Mouse (Mus musculus): ENCODE measurements around the gene Gm36210.

Gm36210 gene

DNA sequence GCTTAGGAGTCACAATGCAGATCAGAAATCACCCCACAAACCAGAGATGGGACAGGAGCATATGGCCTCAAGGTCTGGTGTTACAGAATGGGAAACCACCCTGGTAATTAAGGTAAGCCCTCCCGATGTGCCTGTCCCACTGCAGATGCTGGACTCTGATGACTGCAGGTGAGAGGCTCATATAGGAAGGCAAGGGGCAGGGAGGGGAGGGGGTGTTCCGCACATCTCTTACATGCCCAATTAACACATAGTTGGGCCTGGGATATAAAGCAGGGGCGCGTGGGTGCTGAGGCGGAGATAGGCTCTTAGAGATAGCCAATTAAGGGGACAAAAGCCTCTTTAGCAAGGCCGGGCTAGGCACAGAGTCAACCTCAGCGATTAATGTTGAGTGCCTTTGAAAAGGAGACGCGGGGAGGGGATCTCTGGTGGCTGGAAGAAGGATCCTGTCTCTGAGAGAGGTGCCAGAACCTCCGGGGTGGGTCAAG, at the start of gene Gm36210:
Gm36210 (minus strand) TSS at position 51 of the 485 bp plus-strand sequence.
- in situ Hi-C loops (cut with MboI, MseI) = no loop called here

DNA sequence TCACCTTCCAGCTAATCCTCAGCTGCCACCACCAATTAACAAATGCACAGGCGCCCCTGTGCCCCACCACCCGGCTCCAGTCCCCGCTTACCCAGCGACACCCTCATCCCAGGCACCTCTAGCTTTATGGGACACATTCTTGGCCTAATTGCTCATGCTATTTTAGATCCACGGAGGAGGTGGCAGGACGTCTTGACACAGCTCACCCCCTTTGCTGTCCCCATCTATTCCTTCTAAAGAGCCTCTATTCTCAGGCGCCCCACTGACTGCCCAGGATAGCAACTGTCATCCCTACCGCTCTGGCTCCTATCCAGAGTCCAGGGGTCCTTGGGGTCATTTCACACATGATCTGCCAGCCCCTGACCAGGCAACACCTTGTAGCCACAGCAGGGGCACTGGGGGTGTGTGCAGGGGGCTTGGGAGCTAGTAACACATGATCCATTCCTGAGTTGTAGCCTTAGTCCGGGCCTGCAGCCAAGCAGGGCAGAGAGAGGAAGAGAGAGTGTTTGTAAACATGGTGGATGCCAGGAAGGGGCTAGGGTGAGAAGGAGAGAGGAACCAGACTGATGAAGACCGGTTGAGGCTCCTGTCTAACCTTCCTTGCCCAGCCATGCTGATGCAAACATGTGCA, 47.6 kb upstream of the Gm36210 start:
- in situ Hi-C loops (cut with MboI, MseI) = no loop called here

DNA sequence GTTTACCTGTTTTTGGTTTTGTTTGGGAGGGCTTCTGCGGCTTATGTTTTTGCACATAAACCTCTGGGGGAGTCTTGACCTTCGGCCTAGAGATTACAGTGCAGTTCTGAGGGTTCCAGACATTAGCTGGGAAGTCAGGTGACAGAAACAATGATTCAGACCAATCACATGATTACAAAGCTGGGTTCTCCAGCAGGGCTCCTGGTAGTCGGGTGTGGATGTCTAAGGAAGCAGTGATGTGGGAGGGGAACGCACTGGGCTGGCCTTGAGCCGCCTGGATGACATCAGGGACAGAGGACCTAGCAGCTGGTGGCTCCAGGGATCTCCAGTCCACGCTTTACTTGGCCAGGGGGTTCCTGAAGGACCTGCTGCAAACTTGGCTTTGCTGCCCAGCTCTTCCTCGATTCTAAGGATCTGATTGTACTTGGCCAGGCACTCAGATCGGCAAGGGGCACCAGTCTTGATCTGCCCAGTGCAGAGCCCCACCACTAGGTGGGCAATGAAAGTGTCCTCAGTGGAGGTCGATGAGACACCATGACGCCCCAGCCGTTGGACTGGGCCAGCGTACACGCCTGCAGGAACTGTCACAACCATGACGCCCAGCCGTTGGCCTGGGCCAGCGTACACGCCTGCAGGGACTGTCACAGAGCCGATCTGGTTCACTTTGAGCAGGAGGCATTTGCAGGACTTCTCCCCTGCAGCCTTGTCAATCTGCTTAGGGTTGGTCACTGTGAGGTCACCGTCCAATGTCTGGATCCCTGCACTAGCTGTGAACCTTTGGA, 44.4 kb upstream of the Gm36210 start:
- in situ Hi-C loops (cut with MboI, MseI) = no loop called here

DNA sequence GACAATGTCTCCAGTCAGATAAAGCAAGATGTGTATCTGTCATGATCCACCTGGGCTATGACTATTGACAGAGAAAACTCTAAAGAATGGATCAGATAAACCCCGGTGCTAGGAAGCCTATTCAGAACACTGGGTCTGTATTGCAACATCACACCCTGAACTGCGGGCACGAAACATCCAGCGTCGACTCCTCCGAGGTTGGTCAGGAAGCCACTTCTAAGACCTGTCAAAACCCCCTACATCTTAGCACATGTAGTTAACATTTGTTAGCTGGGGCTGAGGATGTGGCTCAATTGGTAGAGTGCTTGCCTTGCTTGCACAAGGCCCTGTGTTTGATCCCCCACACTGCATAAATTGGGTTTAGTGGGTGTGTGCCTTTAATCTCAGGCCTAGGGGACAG, 42.1 kb upstream of the Gm36210 start:
- in situ Hi-C loops (cut with MboI, MseI) = no loop called here

DNA sequence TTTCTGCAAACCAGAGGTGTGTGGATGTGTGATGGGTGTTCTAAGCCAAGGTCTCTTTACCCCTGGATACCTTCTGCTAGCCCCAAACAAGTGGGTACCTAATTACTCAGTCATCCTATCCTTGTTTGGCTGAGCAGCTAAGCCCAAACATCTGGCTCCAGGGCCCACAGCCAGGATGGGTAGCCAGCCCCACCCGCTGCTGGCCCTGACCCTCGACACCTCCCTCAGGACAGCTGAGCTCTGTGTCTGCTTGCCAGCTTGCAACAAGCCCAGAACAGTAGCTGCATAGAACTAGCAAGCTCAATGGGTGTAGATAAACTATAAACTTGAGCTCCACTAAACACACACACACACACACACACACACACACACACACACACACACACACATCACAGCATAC, 41.5 kb upstream of the Gm36210 start:
- in situ Hi-C loops (cut with MboI, MseI) = no loop called here

DNA sequence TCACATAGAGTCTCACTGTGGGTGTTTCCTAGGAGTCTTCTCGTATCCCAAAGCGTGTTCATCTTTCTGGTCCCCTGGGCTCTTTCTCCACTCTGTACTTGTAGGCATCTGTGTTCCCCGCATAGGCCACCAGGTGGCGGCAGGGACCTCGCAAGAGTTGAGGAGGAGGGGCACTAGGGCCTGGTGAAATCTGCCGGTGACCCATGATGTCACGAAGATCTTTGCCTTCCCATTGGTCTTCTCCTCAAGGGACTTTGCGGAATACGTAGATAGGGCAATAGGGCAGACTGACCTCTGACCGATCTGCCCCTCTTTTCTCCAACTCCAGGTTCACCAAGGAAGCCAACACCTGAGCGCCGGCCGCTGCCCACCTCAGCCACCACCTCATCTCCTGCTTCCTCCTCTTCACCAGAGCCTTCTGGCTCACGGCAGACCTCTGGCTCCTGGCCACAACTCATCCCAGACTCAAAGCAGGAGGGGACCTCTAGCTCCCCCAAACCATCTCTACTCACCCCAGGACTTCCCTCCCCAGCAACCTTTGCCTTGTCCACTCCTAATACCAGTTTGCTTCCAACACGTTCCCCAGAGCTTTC, 37.0 kb upstream of the Gm36210 start:
- in situ Hi-C loops (cut with MboI, MseI) = loop anchor here (5.0 kb wide), 1 partner anchor 109 kb away; the partner anchor contains the start of gene Zfp580

- in situ Hi-C loops (cut with MboI, MseI) = loop anchor here (5.0 kb wide), 1 partner anchor 110 kb away; the partner anchor contains the start of gene Zfp580
Measured at GRCm38 (mm10) chr7:4942673-4943072, 36.4 kb upstream of the Gm36210 start.

DNA sequence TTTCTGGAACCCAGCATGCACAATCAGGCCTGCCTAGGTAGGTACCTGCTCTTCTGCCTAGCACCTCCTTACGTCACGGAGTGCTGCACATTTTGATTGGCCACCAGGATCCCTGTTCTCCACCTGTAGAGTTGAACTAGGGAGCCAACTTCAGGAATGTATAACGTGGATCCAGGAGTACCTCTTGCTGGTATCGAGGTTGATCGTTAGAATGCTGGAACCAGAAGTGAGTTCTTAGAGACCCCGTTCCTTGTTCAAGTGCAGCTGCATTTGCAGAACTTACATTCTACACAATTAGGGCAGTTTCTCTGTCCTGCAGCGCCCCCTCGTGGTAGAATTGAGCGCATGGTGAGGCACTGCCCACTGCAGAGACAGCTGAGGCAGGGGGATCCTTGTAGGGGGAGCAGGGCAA, 33.8 kb upstream of the Gm36210 start:
- in situ Hi-C loops (cut with MboI, MseI) = loop anchor here (5.0 kb wide), 1 partner anchor 112 kb away; the partner anchor contains the start of gene Zfp580

DNA sequence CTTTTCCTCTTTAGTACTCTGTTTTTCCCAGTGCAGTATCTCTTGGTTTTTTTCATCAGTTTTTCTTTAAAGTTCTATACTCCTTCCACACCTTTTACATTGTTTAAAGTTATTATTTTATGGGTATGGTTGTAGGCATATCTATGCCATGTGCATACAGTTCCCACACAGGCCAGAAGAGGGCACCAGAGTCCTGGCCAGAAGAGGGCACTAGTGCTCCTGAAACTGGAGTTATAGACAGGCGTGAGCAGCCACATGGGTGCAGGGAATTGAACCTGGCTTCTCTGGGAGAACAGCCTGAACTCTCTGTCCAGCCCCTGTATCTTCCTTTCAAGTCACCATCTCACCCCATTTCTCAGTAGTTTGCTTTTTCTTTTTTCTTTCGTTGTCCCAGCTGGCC, 32.1 kb upstream of the Gm36210 start:
- in situ Hi-C loops (cut with MboI, MseI) = no loop called here

GRCm38 (mm10) chr7:4937392-4937791, 31.1 kb upstream of the Gm36210 start:
- in situ Hi-C loops (cut with MboI, MseI) = no loop called here

GRCm38 (mm10) chr7:4936832-4937231, 30.5 kb upstream of the Gm36210 start:
- in situ Hi-C loops (cut with MboI, MseI) = no loop called here

DNA sequence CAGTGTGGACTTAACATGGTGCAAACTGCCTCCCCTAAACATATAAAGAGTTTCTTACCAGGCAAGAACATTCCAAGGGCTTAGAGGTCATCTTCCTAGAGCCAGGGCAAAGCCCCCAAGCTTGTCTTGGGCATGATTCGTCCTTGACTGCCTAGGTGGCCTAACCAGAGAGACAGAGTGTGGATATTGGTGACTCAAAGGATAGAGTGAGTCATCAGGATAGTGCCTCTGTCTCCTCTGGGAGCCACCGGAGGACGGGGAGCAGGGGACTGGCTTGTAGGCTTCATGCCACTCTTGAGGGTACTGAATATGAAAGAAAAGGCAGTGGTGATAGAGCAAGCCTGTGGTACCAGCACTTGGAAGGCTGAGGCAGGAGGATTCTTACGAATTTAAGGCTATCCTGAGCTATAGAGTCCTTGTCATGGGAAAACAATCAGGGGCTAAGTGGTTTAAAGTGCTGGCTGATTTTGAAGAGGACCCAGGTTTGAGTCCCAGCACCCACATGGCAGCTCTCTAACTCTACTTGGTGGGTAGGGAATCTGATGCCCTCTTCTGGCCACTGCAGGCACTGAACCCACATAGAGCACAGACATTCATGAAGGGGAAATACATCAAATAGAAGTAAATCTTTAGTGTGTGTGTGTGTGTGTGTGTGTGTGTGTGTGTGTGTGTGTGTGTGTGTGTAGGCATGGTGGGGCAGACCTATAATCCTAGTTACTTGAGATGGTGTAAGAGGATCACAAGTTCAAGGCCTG, 28.0 kb upstream of the Gm36210 start:
- in situ Hi-C loops (cut with MboI, MseI) = no loop called here

DNA sequence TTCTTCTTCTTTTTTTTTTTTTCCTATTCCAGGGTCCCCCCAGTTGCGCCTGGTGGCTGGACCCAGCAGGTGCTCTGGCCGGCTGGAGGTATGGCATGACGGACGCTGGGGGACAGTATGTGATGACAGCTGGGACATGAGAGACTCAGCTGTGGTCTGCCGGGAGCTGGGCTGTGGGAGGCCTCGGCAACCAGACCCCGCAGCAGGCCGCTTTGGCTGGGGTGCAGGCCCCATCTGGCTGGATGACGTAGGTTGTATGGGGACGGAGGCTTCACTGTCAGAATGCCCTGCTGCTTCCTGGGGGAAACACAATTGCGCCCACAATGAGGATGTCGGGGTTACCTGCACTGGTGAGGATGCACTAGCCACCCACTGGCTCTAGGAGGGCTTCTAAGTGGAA, 26.8 kb upstream of the Gm36210 start:
- in situ Hi-C loops (cut with MboI, MseI) = no loop called here

DNA sequence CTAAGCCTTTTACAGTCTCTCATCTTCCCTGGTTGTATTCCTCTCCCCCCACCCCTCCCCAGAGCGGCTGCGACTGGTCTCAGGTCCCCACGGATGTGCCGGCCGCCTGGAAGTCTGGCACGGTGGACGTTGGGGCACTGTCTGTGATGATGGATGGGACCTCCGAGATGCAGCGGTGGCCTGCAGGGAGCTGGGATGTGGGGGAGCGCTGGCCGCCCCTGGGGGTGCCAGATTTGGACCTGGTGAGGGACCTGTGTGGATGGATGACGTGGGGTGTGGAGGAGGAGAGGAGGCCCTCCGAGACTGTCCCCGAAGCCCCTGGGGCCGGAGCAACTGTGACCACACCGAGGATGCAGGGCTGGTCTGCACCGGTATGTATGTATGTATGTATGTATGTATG, 22.0 kb upstream of the Gm36210 start:
- in situ Hi-C loops (cut with MboI, MseI) = no loop called here

GRCm38 (mm10) chr7:4927711-4928110, 21.4 kb upstream of the Gm36210 start:
- in situ Hi-C loops (cut with MboI, MseI) = no loop called here

DNA sequence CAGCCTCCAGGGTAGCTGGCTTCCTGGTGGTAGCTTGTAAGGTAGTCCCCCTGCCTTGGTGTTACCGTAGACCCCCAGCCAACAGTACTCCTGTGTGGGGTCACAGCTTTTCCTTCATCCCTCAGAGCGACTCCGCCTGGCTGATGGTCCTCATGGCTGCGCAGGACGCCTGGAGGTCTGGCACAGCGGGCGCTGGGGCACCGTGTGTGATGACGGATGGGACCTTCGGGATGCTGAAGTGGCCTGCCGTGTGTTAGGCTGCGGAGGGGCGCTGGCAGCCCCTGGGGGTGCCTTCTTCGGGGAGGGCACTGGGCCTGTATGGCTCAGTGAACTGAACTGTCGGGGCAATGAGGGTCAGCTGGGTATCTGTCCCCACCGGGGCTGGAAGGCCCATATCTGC, 20.5 kb upstream of the Gm36210 start:
- in situ Hi-C loops (cut with MboI, MseI) = no loop called here

DNA sequence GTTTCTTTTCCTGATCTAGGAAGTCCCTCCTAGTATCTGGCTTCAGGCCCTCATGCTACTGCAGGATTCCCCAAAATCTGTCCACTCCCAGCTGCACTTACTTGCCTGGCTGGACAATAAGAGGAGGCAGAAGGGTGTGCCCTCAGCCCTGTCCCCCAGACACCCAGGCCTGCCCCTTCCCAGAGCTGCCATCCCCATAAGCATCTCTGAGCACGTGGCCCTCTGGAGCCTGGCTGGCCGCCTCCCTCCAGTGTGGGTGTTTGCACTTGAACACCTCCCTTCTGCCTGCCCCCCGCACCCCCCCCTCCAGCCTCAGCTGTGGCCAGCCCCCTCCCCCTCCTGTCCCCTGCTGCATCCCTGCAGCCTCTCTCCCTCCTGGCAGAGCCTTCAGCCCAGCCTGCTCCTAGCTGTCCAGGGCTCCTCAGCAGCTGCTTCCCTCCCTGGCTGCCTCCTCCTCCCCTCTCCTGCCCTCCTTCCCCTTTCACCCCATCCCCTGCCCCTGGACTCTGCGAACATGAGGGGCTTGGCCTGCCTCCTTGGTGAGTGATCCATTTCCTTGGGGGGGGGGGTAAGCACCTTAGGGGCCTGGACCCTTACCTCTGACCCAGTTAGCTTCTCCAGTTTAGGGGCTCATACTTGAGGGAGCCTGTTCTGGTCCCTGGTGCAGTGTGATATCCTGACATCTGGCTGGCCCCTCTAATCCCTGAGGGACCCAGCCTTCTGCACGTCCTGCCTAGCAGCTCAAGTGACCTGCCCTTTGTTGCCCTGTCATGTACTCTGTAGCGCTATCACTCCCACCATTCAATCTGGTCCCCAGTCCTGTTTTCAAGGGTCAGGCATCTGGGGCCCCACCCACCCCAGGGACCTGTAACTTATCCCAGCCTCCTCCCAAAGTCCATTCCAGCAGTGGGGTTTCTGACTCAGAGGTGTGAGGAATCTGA, 19.4 kb upstream of the Gm36210 start, which contains the start of gene Ssc5d:
Ssc5d (plus strand) TSS at position 345 of the 941 bp plus-strand sequence.
- in situ Hi-C loops (cut with MboI, MseI) = no loop called here

DNA sequence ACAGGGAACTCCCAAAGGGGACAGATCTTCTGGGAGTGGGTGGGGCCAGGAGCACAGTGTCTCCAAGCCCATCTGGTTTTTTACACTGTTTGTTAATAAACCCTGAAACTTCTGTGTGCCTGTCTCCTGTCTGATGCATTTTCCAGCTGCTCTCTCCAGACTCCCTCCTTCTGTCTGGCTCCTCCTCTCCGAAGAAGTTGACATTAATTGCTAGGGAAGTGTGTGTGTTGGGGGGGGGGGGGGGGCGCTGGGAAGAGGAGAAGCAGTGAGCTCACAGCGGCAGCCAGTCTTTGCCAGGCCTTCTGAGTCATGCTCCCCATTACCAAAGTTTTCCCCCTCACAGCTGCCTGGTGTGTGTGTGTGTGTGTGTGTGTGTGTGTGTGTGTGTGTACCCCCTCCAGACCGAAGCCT, 18.6 kb upstream of the Gm36210 start:
- in situ Hi-C loops (cut with MboI, MseI) = no loop called here

GRCm38 (mm10) chr7:4924483-4924882, 18.2 kb upstream of the Gm36210 start:
- in situ Hi-C loops (cut with MboI, MseI) = no loop called here

GRCm38 (mm10) chr7:4923586-4924364, 17.5 kb upstream of the Gm36210 start:
- in situ Hi-C loops (cut with MboI, MseI) = no loop called here

Data from T-helper 2 cell (primary cell).